Mouse (Mus musculus) hindbrain, postnatal 0 days (tissue): Measurements from ENCODE around the gene Peli2. TPM values are rescaled to one million over a fixed set of nuclear protein-coding genes. Genes with fewer than 3 reads are reported as not detected.

ENCODE experiments used
- ATAC-seq: fragments of 200-750 bp; cut with Nextera tagmentation; 2 replicates; pipeline ENCODE4 v1.8.0; 2017; ENCODE audit warnings: mild to moderate bottlenecking, moderate TSS enrichment, moderate library complexity
- DNase-seq: peaks from one replicate; pipeline ENCODE4 v3.0.0-alpha.2; 2015; ENCODE audit warnings: low spot score
- H3K27ac ChIP-seq: fragments of 300-500 bp; sonication (generic); 2 replicates; pipeline ENCODE4 v1.5.1; 2014; ENCODE audit warnings: mild to moderate bottlenecking
- H3K27me3 ChIP-seq: fragments of 300-500 bp; sonication (generic); 2 replicates; pipeline ENCODE4 v1.6.1; 2014; ENCODE audit warnings: low read length, mixed read lengths; ENCODE audit not compliant: insufficient read depth
- H3K36me3 ChIP-seq: fragments of 300-500 bp; sonication (generic); 2 replicates; pipeline ENCODE4 v1.6.1; 2014; ENCODE audit warnings: low read length, mixed read lengths; ENCODE audit not compliant: insufficient read depth
- H3K4me1 ChIP-seq: fragments of 300-500 bp; sonication (generic); 2 replicates; pipeline ENCODE4 v1.6.1; 2014; ENCODE audit warnings: antibody characterized with exemption, low read length, mixed read lengths; ENCODE audit not compliant: insufficient read depth
- H3K4me2 ChIP-seq: fragments of 300-500 bp; sonication (generic); 2 replicates; pipeline ENCODE4 v1.6.1; 2014; ENCODE audit warnings: low read depth, mild to moderate bottlenecking, low read length, moderate library complexity, mixed read lengths
- H3K4me3 ChIP-seq: fragments of 300-500 bp; sonication (generic); 2 replicates; pipeline ENCODE4 v1.5.1; 2014; ENCODE audit warnings: low read length
- H3K9ac ChIP-seq: fragments of 300-500 bp; sonication (generic); replicated peaks from 2 replicates; pipeline ENCODE4 v1.6.1; 2014; ENCODE audit warnings: mild to moderate bottlenecking, low read length, moderate library complexity, mixed read lengths
- H3K9me3 ChIP-seq: fragments of 300-500 bp; sonication (generic); 2 replicates; pipeline ENCODE4 v1.6.1; 2016; ENCODE audit warnings: low read length, mixed read lengths
- CTCF ChIP-seq: IDR thresholded peaks from 2 replicates; pipeline ENCODE4 v1.5.1; 2016; ENCODE audit warnings: antibody characterized with exemption, control low read depth, low read depth
- WGBS: fragments of 180-500 bp; shearing (Covaris S2); extraction: QIAGEN DNeasy Blood & Tissue Kit; methylation state at CpG from one replicate; pipeline ENCODE4 v1.1.7; 2014; 5-methylcytosine and 5-hydroxymethylcytosine counted together
- polyA plus RNA-seq: library from polyadenylated mRNA; unstranded; fragments of >200 nt; fragmentation: Nextera tagmentation; extraction: Ambion mirVana; gene quantifications from 2 replicates; pipeline ENCODE4 v1.2.1, GENCODE M21; 2015
- total RNA-seq: library from RNA; depleted of rRNA; stranded (reverse); fragments of >200 nt; gene quantifications from 2 replicates; pipeline ENCODE4 v1.2.3, GENCODE M21; 2014

Gene Peli2
- total and polyA plus RNA-seq, 2 experiments from 2014 or later: 16.5 to 38.8 TPM

GRCm38 (mm10) chr14:48131576-48131922, 10.9 kb downstream of the Peli2 start:
- Histone ChIP-seq H3K4me1 (peaks cover 50% of the 10 kb centered on the region), H3K27me3 (no peaks in the 10 kb centered on the region), H3K36me3 (no peaks in the 10 kb centered on the region), H3K4me2 (peak overlapping the region; percentile 19), H3K9me3 (no peaks in the 10 kb centered on the region), H3K9ac (no peak overlapping the region), H3K4me3 (no peak overlapping the region), H3K27ac (peak overlapping the region; percentile 67)
- no peak for TF ChIP-seq CTCF
- DNase-seq (no peak), ATAC-seq (peak; percentile 55; the same call in 1 of the 2 replicates)
- 56% methylated on average over 4 of the region's 4 CpGs for WGBS

- Histone ChIP-seq H3K9ac (no peak overlapping the region), H3K4me2 (no peak overlapping the region), H3K9me3 (no peaks in the 10 kb centered on the region), H3K36me3 (no peaks in the 10 kb centered on the region), H3K4me1 (peaks cover 56% of the 10 kb centered on the region), H3K27me3 (no peaks in the 10 kb centered on the region), H3K4me3 (no peak overlapping the region), H3K27ac (peak overlapping the region; percentile 67; the same call in 1 of the 2 replicates)
- ATAC-seq (no peak), DNase-seq (no peak)
- WGBS: 91% methylated on average over 3 of the region's 3 CpGs
- TF ChIP-seq CTCF: no peak
Measured at GRCm38 (mm10) chr14:48132241-48132640, 11.6 kb downstream of the Peli2 start.

- no peaks in the 10 kb centered on the region for H3K36me3 ChIP-seq
- H3K27ac ChIP-seq: peak overlapping the region; percentile 45; the same call in 1 of the 2 replicates
- H3K9me3 ChIP-seq: no peaks in the 10 kb centered on the region
- TF ChIP-seq CTCF: no peak
- WGBS: 52% methylated on average over 21 of the region's 21 CpGs
- ATAC-seq (no peak), DNase-seq (no peak)
- H3K4me1 ChIP-seq: peaks cover 54% of the 10 kb centered on the region
- peak overlapping the region; percentile 19 for H3K4me2 ChIP-seq
- H3K9ac ChIP-seq: no peak overlapping the region
- no peak overlapping the region for H3K4me3 ChIP-seq
- H3K27me3 ChIP-seq: no peaks in the 10 kb centered on the region
Measured at GRCm38 (mm10) chr14:48132865-48133802, 12.5 kb downstream of the Peli2 start.

- Histone ChIP-seq H3K4me3 (no peak overlapping the region), H3K4me1 (peaks cover 50% of the 10 kb centered on the region), H3K27ac (peak overlapping the region; percentile 33), H3K9ac (no peak overlapping the region), H3K36me3 (no peaks in the 10 kb centered on the region), H3K4me2 (no peak overlapping the region), H3K9me3 (no peaks in the 10 kb centered on the region), H3K27me3 (no peaks in the 10 kb centered on the region)
- ATAC-seq (no peak), DNase-seq (no peak)
- WGBS: 51% methylated on average over 7 of the region's 7 CpGs
- no peak for TF ChIP-seq CTCF
Measured at GRCm38 (mm10) chr14:48134344-48134743, 13.7 kb downstream of the Peli2 start.

- H3K4me1 ChIP-seq: peaks cover 44% of the 10 kb centered on the region
- 54% methylated on average over 11 of the region's 11 CpGs for WGBS
- no peak overlapping the region for H3K4me3 ChIP-seq
- H3K4me2 ChIP-seq: no peak overlapping the region
- no peak for DNase-seq
- no peaks in the 10 kb centered on the region for H3K27me3 ChIP-seq
- no peak overlapping the region; the same call in 1 of the 2 replicates for H3K27ac ChIP-seq
- H3K36me3 ChIP-seq: no peaks in the 10 kb centered on the region
- TF ChIP-seq CTCF: no peak
- H3K9ac ChIP-seq: no peak overlapping the region
- no peaks in the 10 kb centered on the region for H3K9me3 ChIP-seq
- no peak for ATAC-seq
Measured at GRCm38 (mm10) chr14:48135816-48136345, 15.3 kb downstream of the Peli2 start.

GRCm38 (mm10) chr14:48137731-48138130, 17.1 kb downstream of the Peli2 start:
- Histone ChIP-seq H3K27ac (no peak overlapping the region), H3K27me3 (no peaks in the 10 kb centered on the region), H3K9ac (no peak overlapping the region), H3K4me3 (no peak overlapping the region), H3K36me3 (no peaks in the 10 kb centered on the region), H3K4me1 (peaks cover 29% of the 10 kb centered on the region), H3K9me3 (no peaks in the 10 kb centered on the region), H3K4me2 (no peak overlapping the region)
- no peak for ATAC-seq
- no peak for TF ChIP-seq CTCF
- whole genome bisulfite sequencing: 68% methylated on average over 8 of the region's 8 CpGs
- DNase-seq: no peak
